ENCODE assay signal across 8 mouse cellular contexts in genomic region chr16:43463684-43464475, GRCm38 (mm10).
DNase-seq lines count a peak whose midpoint lies in the region; ATAC-seq and TF ChIP-seq lines count a peak whose summit lies in the region.

No protein-coding gene starts in this region.

- DNase-seq in frontal cortex, postnatal 10 days (ENCODE audit: low spot score in 2 of 2) = no peak
- DNase-seq in urinary bladder, postnatal 25 days (ENCODE audit: low spot score) = peak; percentile 27
- no peak for DNase-seq in urinary bladder, postnatal 10 days (ENCODE audit: low spot score)
- DNase-seq in heart, postnatal 4 days = peak; percentile 35
- peak; percentile 68 for DNase-seq in retina, postnatal 1 day
- DNase-seq in B cell, adult 2 months = no peak
- DNase-seq in thymus, adult 2 months = no peak

- no peak for TF ChIP-seq POLR2A in thymus, adult 2 months (IDR thresholded peaks at IDR 0.05; ENCODE audit: control insufficient read depth, extremely low read depth, insufficient read depth, low read length, poor library complexity)

- WGBS in thymus, adult 2 months = 93% methylated on average over 13 of the region's 13 CpGs

- no peak for TF ChIP-seq CTCF in thymus, adult 2 months (IDR thresholded peaks at IDR 0.05; ENCODE audit: borderline replicate concordance, control insufficient read depth, extremely low read depth, insufficient read depth, low read length, poor library complexity)

- H3K4me1 ChIP-seq in thymus, adult 2 months (replicated peaks; ENCODE audit: control insufficient read depth, insufficient read depth, low read length) = no peaks in the 10 kb centered on the region

- no peaks in the 10 kb centered on the region for H3K27me3 ChIP-seq in thymus, adult 2 months (ENCODE audit: control insufficient read depth, insufficient read depth, low read length)

- ATAC-seq in frontal cortex, adult (ENCODE audit: low TSS enrichment) = peak; percentile 62

- H3K4me3 ChIP-seq in thymus, adult 2 months (ENCODE audit: control insufficient read depth, insufficient read depth, low read length) = no peak overlapping the region

- H3K27ac ChIP-seq in thymus, adult 2 months (ENCODE audit: control insufficient read depth, insufficient read depth, low read length) = no peak overlapping the region

- H3K36me3 ChIP-seq in thymus, adult 2 months (ENCODE audit: control insufficient read depth, insufficient read depth, low read length) = no peaks in the 10 kb centered on the region

Comparison
In these comparisons a context has a peak if more than half of its experiments do, and no peak if none do; other contexts are left out.
1. DNase-seq: peak in urinary bladder, postnatal 25 days (single experiment), heart, postnatal 4 days (single experiment) and retina, postnatal 1 day (single experiment); none in frontal cortex, postnatal 10 days (0 of 2), urinary bladder, postnatal 10 days (single experiment), B cell, adult 2 months (0 of 2) and thymus, adult 2 months (single experiment).